Mouse (Mus musculus) liver, embryonic 13.5 days (tissue): ENCODE results near the gene Naa35. TPM values are rescaled to one million over a fixed set of nuclear protein-coding genes. Genes with fewer than 3 reads are reported as not detected.
A peak's percentile ranks its signal among the peaks of the same experiment; 100 is the strongest.

Experiments
- ATAC-seq: fragments of 200-750 bp; cut with Nextera tagmentation; 2 replicates; pipeline ENCODE4 v1.8.0; 2017; ENCODE audit warnings: low read depth, mild to moderate bottlenecking, moderate number of reproducible peaks, moderate library complexity
- DNase-seq: peaks from one replicate; pipeline ENCODE4 v3.0.0; 2022
- H3K27ac ChIP-seq: fragments of 300-500 bp; sonication (generic); 2 replicates; pipeline ENCODE4 v1.5.1; 2015; ENCODE audit warnings: moderate library complexity, mild to moderate bottlenecking, inconsistent platforms
- H3K27me3 ChIP-seq: fragments of 300-500 bp; sonication (generic); 2 replicates; pipeline ENCODE4 v1.6.1; 2015; ENCODE audit warnings: mild to moderate bottlenecking, inconsistent platforms
- H3K36me3 ChIP-seq: fragments of 300-500 bp; sonication (generic); 2 replicates; pipeline ENCODE4 v1.6.1; 2015; ENCODE audit warnings: mild to moderate bottlenecking, inconsistent platforms
- H3K4me1 ChIP-seq: fragments of 300-500 bp; sonication (generic); replicated peaks from 2 replicates; pipeline ENCODE4 v1.6.1; 2015; ENCODE audit warnings: inconsistent platforms
- H3K4me2 ChIP-seq: fragments of 300-500 bp; sonication (generic); 2 replicates; pipeline ENCODE4 v1.6.1; 2015; ENCODE audit warnings: inconsistent platforms, mild to moderate bottlenecking, moderate library complexity
- H3K4me3 ChIP-seq: fragments of 300-500 bp; sonication (generic); replicated peaks from 2 replicates; pipeline ENCODE4 v1.5.1; 2015; ENCODE audit warnings: mild to moderate bottlenecking, inconsistent platforms
- H3K9ac ChIP-seq: fragments of 300-500 bp; sonication (generic); 2 replicates; pipeline ENCODE4 v1.6.1; 2015; ENCODE audit warnings: mild to moderate bottlenecking, inconsistent platforms
- H3K9me3 ChIP-seq: fragments of 300-500 bp; sonication (generic); replicated peaks from 2 replicates; pipeline ENCODE4 v1.6.1; 2016; ENCODE audit warnings: inconsistent platforms
- WGBS: fragments of 180-500 bp; shearing (Covaris S2); methylation state at CpG from one replicate; pipeline ENCODE4 v1.1.7; 2015; ENCODE audit not compliant: insufficient replicate concordance; 5-methylcytosine and 5-hydroxymethylcytosine counted together
- polyA plus RNA-seq: library from polyadenylated mRNA; unstranded; fragments of >200 nt; fragmentation: Nextera tagmentation; extraction: Ambion mirVana; gene quantifications from 2 replicates; pipeline ENCODE4 v1.2.1, GENCODE M21; 2015

Naa35 gene
- polyA plus RNA-seq, 1 experiment from 2014 or later = 35.8 TPM

GRCm38 (mm10) chr13:59639368-59640177, 54.5 kb downstream of the Naa35 start:
- Histone ChIP-seq H3K4me2 (peak overlapping the region; percentile 32), H3K27ac (peak overlapping the region; percentile 82), H3K9ac (peak overlapping the region; percentile 52), H3K9me3 (no peaks in the 10 kb centered on the region), H3K36me3 (peaks cover 79% of the 10 kb centered on the region), H3K4me3 (no peak overlapping the region), H3K4me1 (peaks cover 55% of the 10 kb centered on the region), H3K27me3 (no peaks in the 10 kb centered on the region)
- DNase-seq = peak; percentile 55
- ATAC-seq = peak; percentile 60
- 63% methylated on average over 16 of the region's 16 CpGs for whole genome bisulfite sequencing

- peak overlapping the region; percentile 82 for H3K27ac ChIP-seq
- no peak for ATAC-seq
Observed at GRCm38 (mm10) chr13:59640178-59640440, 55.0 kb downstream of the Naa35 start.

GRCm38 (mm10) chr13:59642818-59643217, 57.8 kb downstream of the Naa35 start:
- Histone ChIP-seq H3K4me1 (peaks cover 80% of the 10 kb centered on the region), H3K27ac (peak overlapping the region; percentile 87), H3K9ac (no peak overlapping the region), H3K36me3 (peaks cover 77% of the 10 kb centered on the region), H3K4me3 (no peak overlapping the region), H3K4me2 (peak overlapping the region; percentile 42), H3K9me3 (no peaks in the 10 kb centered on the region), H3K27me3 (no peaks in the 10 kb centered on the region)
- ATAC-seq (peak; percentile 94), DNase-seq (peak; percentile 77)
- 10% methylated on average over 2 of the region's 2 CpGs for WGBS

More at GRCm38 (mm10) chr13:59640178-59640440, 55.0 kb downstream of the Naa35 start:
- Histone ChIP-seq H3K4me1 (peaks cover 60% of the 10 kb centered on the region), H3K27me3 (no peaks in the 10 kb centered on the region), H3K36me3 (peaks cover 78% of the 10 kb centered on the region), H3K4me3 (no peak overlapping the region), H3K9ac (peak overlapping the region; percentile 52), H3K4me2 (no peak overlapping the region), H3K9me3 (no peaks in the 10 kb centered on the region)
- WGBS = 89% methylated on average over 6 of the region's 6 CpGs
- DNase-seq = no peak

GRCm38 (mm10) chr13:59645491-59645890, 60.4 kb downstream of the Naa35 start:
- Histone ChIP-seq H3K9ac (no peak overlapping the region), H3K36me3 (peaks cover 77% of the 10 kb centered on the region), H3K4me2 (no peak overlapping the region), H3K27ac (no peak overlapping the region), H3K4me1 (peaks cover 64% of the 10 kb centered on the region), H3K9me3 (no peaks in the 10 kb centered on the region), H3K27me3 (no peaks in the 10 kb centered on the region), H3K4me3 (no peak overlapping the region)
- WGBS = 83% methylated on average over 3 of the region's 3 CpGs
- DNase-seq (no peak), ATAC-seq (no peak)

- DNase-seq = no peak
- 85% methylated on average over 11 of the region's 11 CpGs for WGBS
- Histone ChIP-seq H3K9ac (no peak overlapping the region), H3K27me3 (no peaks in the 10 kb centered on the region), H3K4me1 (peaks cover 52% of the 10 kb centered on the region), H3K36me3 (peaks cover 77% of the 10 kb centered on the region), H3K4me2 (no peak overlapping the region), H3K27ac (no peak overlapping the region), H3K4me3 (no peak overlapping the region), H3K9me3 (no peaks in the 10 kb centered on the region)
- ATAC-seq = no peak
Observed at GRCm38 (mm10) chr13:59646674-59647244, 61.7 kb downstream of the Naa35 start.

GRCm38 (mm10) chr13:59647484-59647883, 62.4 kb downstream of the Naa35 start:
- Histone ChIP-seq H3K4me2 (no peak overlapping the region), H3K4me3 (no peak overlapping the region), H3K9me3 (no peaks in the 10 kb centered on the region), H3K27me3 (no peaks in the 10 kb centered on the region), H3K9ac (no peak overlapping the region), H3K4me1 (peaks cover 46% of the 10 kb centered on the region), H3K27ac (no peak overlapping the region), H3K36me3 (peaks cover 77% of the 10 kb centered on the region)
- no peak for DNase-seq
- ATAC-seq = no peak
- 81% methylated on average over 6 of the region's 6 CpGs for WGBS

GRCm38 (mm10) chr13:59648598-59648997, 63.5 kb downstream of the Naa35 start:
- 89% methylated on average over 6 of the region's 6 CpGs for WGBS
- Histone ChIP-seq H3K36me3 (peaks cover 85% of the 10 kb centered on the region), H3K4me3 (no peak overlapping the region), H3K9ac (no peak overlapping the region), H3K4me2 (no peak overlapping the region), H3K4me1 (peaks cover 35% of the 10 kb centered on the region), H3K27ac (no peak overlapping the region), H3K27me3 (no peaks in the 10 kb centered on the region), H3K9me3 (no peaks in the 10 kb centered on the region)
- ATAC-seq (no peak), DNase-seq (no peak)

- H3K4me3 ChIP-seq = no peak overlapping the region
- no peaks in the 10 kb centered on the region for H3K27me3 ChIP-seq
- no peak overlapping the region for H3K4me2 ChIP-seq
- no peaks in the 10 kb centered on the region for H3K9me3 ChIP-seq
- no peak for ATAC-seq
- no peak overlapping the region for H3K9ac ChIP-seq
- DNase-seq = no peak
- H3K36me3 ChIP-seq = peaks cover 95% of the 10 kb centered on the region
- H3K27ac ChIP-seq = no peak overlapping the region
- peaks cover 35% of the 10 kb centered on the region for H3K4me1 ChIP-seq
- 73% methylated on average over 5 of the region's 5 CpGs for WGBS
Observed at GRCm38 (mm10) chr13:59649781-59650180, 64.7 kb downstream of the Naa35 start.

- Histone ChIP-seq H3K36me3 (peaks cover 86% of the 10 kb centered on the region), H3K9ac (no peak overlapping the region), H3K9me3 (no peaks in the 10 kb centered on the region), H3K4me3 (no peak overlapping the region), H3K4me1 (peaks cover 32% of the 10 kb centered on the region), H3K4me2 (no peak overlapping the region), H3K27me3 (no peaks in the 10 kb centered on the region), H3K27ac (no peak overlapping the region)
- WGBS = 78% methylated on average over 5 of the region's 5 CpGs
- DNase-seq = no peak
- ATAC-seq = no peak
Observed at GRCm38 (mm10) chr13:59652651-59653050, 67.6 kb downstream of the Naa35 start.

- Histone ChIP-seq H3K4me2 (no peak overlapping the region), H3K9ac (no peak overlapping the region), H3K36me3 (peaks cover 86% of the 10 kb centered on the region), H3K27me3 (no peaks in the 10 kb centered on the region), H3K4me3 (no peak overlapping the region), H3K27ac (no peak overlapping the region), H3K9me3 (no peaks in the 10 kb centered on the region), H3K4me1 (peaks cover 34% of the 10 kb centered on the region)
- 86% methylated on average over 3 of the region's 3 CpGs for WGBS
- ATAC-seq = no peak
- DNase-seq = no peak
Observed at GRCm38 (mm10) chr13:59653136-59653535, 68.1 kb downstream of the Naa35 start.

GRCm38 (mm10) chr13:59654465-59654864, 69.4 kb downstream of the Naa35 start:
- Histone ChIP-seq H3K4me3 (no peak overlapping the region), H3K4me1 (peaks cover 34% of the 10 kb centered on the region), H3K9me3 (no peaks in the 10 kb centered on the region), H3K9ac (no peak overlapping the region), H3K27me3 (no peaks in the 10 kb centered on the region), H3K4me2 (no peak overlapping the region), H3K27ac (no peak overlapping the region), H3K36me3 (peaks cover 86% of the 10 kb centered on the region)
- 79% methylated on average over 5 of the region's 5 CpGs for WGBS
- DNase-seq = no peak
- no peak for ATAC-seq
